20 mouse cellular contexts compared by ENCODE assay signal in the genomic region with DNA sequence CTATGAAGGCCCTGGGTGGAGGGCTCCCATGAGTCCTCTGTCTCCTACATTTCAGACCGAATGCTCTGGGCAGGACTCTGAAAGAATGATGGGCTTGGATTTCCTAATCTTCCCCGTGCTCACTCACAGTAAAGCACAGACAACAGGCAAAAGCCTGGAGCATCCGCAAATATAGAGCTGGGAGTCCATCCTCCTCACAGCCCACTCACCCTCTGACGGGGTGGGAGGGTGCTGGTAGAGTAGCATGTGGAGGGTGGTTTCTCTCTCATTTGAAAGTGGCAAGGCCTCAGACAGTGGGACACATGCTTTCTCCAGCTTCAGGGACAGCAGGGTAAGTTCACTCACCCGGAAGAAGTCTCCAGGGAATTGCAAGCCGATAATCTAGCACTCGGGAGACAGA. TPM values are rescaled to one million over a fixed set of nuclear protein-coding genes. Genes with fewer than 3 reads are reported as not detected.
A peak's percentile ranks its signal among the peaks of the same experiment; 100 is the strongest.
DNase-seq lines count a peak whose midpoint lies in the region; ATAC-seq and TF ChIP-seq lines count a peak whose summit lies in the region.
"Had no signal": no experiment of that assay in that cellular context is flagged by ENCODE, and none has a peak within 500 bp of the region (broad histone marks: within the 10 kb centered on the region; RNA-seq: fewer than 3 reads in every experiment).

No protein-coding gene starts in this region.

- no peaks in the 10 kb centered on the region for H3K36me3 ChIP-seq in lung, postnatal 0 days (ENCODE audit: insufficient read depth, low read length)
- H3K36me3 ChIP-seq: embryonic facial prominence, embryonic 10.5 days; embryonic facial prominence, embryonic 12.5 days; forebrain, embryonic 15.5 days had no signal

- H3K27ac ChIP-seq in lung, postnatal 0 days (ENCODE audit: low read length): no peak overlapping the region
- H3K27ac ChIP-seq: embryonic facial prominence, embryonic 10.5 days; embryonic facial prominence, embryonic 12.5 days; forebrain, embryonic 13.5 days; forebrain, embryonic 15.5 days had no signal

- H3K9ac ChIP-seq in lung, postnatal 0 days (replicated peaks; ENCODE audit: low read depth): no peak overlapping the region
- H3K9ac ChIP-seq: embryonic facial prominence, embryonic 12.5 days; forebrain, embryonic 13.5 days; forebrain, embryonic 15.5 days had no signal

- H3K9me3 ChIP-seq in lung, postnatal 0 days (ENCODE audit: low read length): no peaks in the 10 kb centered on the region
- H3K9me3 ChIP-seq: embryonic facial prominence, embryonic 12.5 days; forebrain, embryonic 13.5 days; forebrain, embryonic 15.5 days had no signal

- peak; percentile 43 to 65 for DNase-seq in layer of hippocampus, adult 18-20 months (ENCODE audit: low spot score in 2 of 2)
- DNase-seq in layer of hippocampus, postnatal 10 days (ENCODE audit: low spot score in 2 of 2): no peak
- peak; percentile 44 for DNase-seq in layer of hippocampus, adult 9-11 months
- no peak for DNase-seq in layer of hippocampus, adult 8-10 months (ENCODE audit: low spot score in 2 of 2)
- peak; percentile 38 for DNase-seq in right cerebral cortex, postnatal 25 days
- DNase-seq in right cerebral cortex, postnatal 10 days (ENCODE audit: low spot score in 2 of 2): no peak
- DNase-seq in lung, postnatal 0 days (ENCODE audit: low spot score): no peak
- DNase-seq: adrenal gland, adult 2 months; adrenal gland, postnatal 10 days; adrenal gland, postnatal 25 days; cerebellum, adult 11-12 months; cerebellum, adult 2 months; cerebellum, adult 9-10 months; cerebellum, postnatal 10 days; cerebellum, postnatal 25 days had no signal

- no peaks in the 10 kb centered on the region for H3K4me1 ChIP-seq in lung, postnatal 0 days (ENCODE audit: insufficient read depth, low read depth, low read length)
- H3K4me1 ChIP-seq: forebrain, embryonic 13.5 days; forebrain, embryonic 15.5 days had no signal

- WGBS in lung, postnatal 0 days: 79% methylated on average over 7 of the region's 7 CpGs

- no peak overlapping the region for H3K4me3 ChIP-seq in lung, postnatal 0 days (ENCODE audit: low read depth, low read length)
- H3K4me3 ChIP-seq: embryonic facial prominence, embryonic 10.5 days; embryonic facial prominence, embryonic 12.5 days; forebrain, embryonic 13.5 days; forebrain, embryonic 15.5 days had no signal

- no peak overlapping the region for H3K4me2 ChIP-seq in lung, postnatal 0 days (replicated peaks; ENCODE audit: low read depth, low read length)
- H3K4me2 ChIP-seq: embryonic facial prominence, embryonic 12.5 days; forebrain, embryonic 13.5 days; forebrain, embryonic 15.5 days had no signal

- no peak for ATAC-seq in lung, postnatal 0 days
- ATAC-seq: forebrain, embryonic 13.5 days; forebrain, embryonic 15.5 days had no signal

- no peaks in the 10 kb centered on the region for H3K27me3 ChIP-seq in lung, postnatal 0 days (replicated peaks; ENCODE audit: insufficient read depth, low read length)
- H3K27me3 ChIP-seq: embryonic facial prominence, embryonic 12.5 days; forebrain, embryonic 13.5 days; forebrain, embryonic 15.5 days had no signal

- TF ChIP-seq CTCF in lung, postnatal 0 days (IDR thresholded peaks at IDR 0.05): no peak

- no peak for TF ChIP-seq EP300 in lung, postnatal 0 days (IDR thresholded peaks at IDR 0.05)

RNA-seq across cellular contexts. Expression of gene Clmn, which starts 21.2 kb away (rescaled TPM):
- 100 to 1,000 TPM; 106 to 115 TPM for total RNA-seq in layer of hippocampus, adult 18-20 months (2021)
- 10 to 100 TPM; 42.3 to 43.7 TPM for total RNA-seq in layer of hippocampus, postnatal 10 days (2021)
- 100 to 1,000 TPM in 3 of 4 experiments, 10 to 100 TPM in 1; 98.6 to 111 (median 105) TPM for total RNA-seq in layer of hippocampus, adult 8-10 months (2022)
- polyA plus RNA-seq in lung, postnatal 0 days (2015; fragmentation: Nextera tagmentation; extraction: Ambion mirVana): 2.0 and 2.5 TPM in 2 replicates
- total RNA-seq: MEL had no signal

Comparison
In these comparisons a context has a peak if more than half of its experiments do, and no peak if none do; other contexts are left out.
1. DNase-seq: peak in layer of hippocampus, adult 18-20 months (2 of 2), layer of hippocampus, adult 9-11 months (single experiment) and right cerebral cortex, postnatal 25 days (single experiment); none in layer of hippocampus, postnatal 10 days (0 of 2), layer of hippocampus, adult 8-10 months (0 of 2), right cerebral cortex, postnatal 10 days (0 of 2) and lung, postnatal 0 days (single experiment).